Mouse (Mus musculus): Measurements from ENCODE around the gene 1110059E24Rik.
"Not testable (repeated sequence)": the region's sequence is repeated elsewhere in the genome, so short reads cannot be mapped to it uniquely, and the experiment has no call there.

DNA sequence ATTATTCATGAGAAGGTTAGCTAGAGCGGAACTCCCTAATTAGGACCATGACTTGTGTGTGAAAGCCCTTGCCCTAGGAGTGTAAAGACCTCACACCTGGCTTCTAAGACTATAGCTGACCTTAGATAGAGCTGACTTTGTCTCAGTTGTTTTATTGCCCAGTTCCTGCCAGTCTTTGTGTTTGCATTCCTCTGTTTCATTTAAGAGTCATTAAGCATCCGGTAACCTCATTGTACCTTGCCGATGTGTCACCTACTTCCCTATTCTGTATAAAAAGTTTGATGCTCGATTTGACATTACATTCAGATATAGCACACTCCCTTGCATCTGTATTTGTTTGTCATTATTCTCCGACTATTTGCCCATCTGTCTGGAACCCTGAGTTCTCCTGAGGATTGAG, 60.6 kb downstream of the 1110059E24Rik start:
- TF ChIP-seq CTCF (IDR thresholded peaks at IDR 0.05; ENCODE audit: low read depth, low read length); POLR2A (IDR thresholded peaks at IDR 0.05; ENCODE audit: insufficient read depth, low read length): not testable (repeated sequence)
